Mouse (Mus musculus): ENCODE measurements around the gene Nckap5l. TPM values are rescaled to one million over a fixed set of nuclear protein-coding genes. Genes with fewer than 3 reads are reported as not detected.

Nckap5l gene
- total and polyA plus RNA-seq, 3 experiments, result 3.5 to 5.2 (median 4.2) TPM

GRCm38 (mm10) chr15:99440112-99440815 lies 17.3 kb downstream of the Nckap5l start:
- Histone ChIP-seq H3K9ac (ENCODE audit: low read depth, low read length) (no peak overlapping the region), H3K27ac (peak overlapping the region; percentile 39), H3K36me3 (ENCODE audit: control insufficient read depth, insufficient read depth, low read length) (no peaks in the 10 kb centered on the region), H3K4me3 (no peak overlapping the region), H3K79me2 (replicated peaks; ENCODE audit: control insufficient read depth, insufficient read depth, low read length) (0 out of 2 replicates have a peak, but pooled peaks cover 3% of the 10 kb centered on the region), H3K4me1 (ENCODE audit: control insufficient read depth, insufficient read depth, low read length) (peaks cover 8% of the 10 kb centered on the region), H3K27me3 (ENCODE audit: control insufficient read depth, insufficient read depth, low read length) (no peaks in the 10 kb centered on the region)
- intact Hi-C loops (cut with DNase I), result no loop called here
- TF ChIP-seq EP300 (IDR thresholded peaks at IDR 0.05; ENCODE audit: insufficient read depth, low read depth, low read length), result 0 out of 2 replicates have a peak, but pooled peaks have one; percentile 40
- TF ChIP-seq CTCF (IDR thresholded peaks at IDR 0.05), result no peak
- no peak for TF ChIP-seq POLR2A (IDR thresholded peaks at IDR 0.05; ENCODE audit: insufficient read depth, low read depth, low read length)
- peak in 1 of 2 experiments; percentile 40 for DNase-seq
- 37% methylated on average over 2 of the region's 2 CpGs for WGBS

GRCm38 (mm10) chr15:99438966-99439698 lies 18.4 kb downstream of the Nckap5l start:
- Histone ChIP-seq H3K36me3 (ENCODE audit: control insufficient read depth, insufficient read depth, low read length) (no peaks in the 10 kb centered on the region), H3K4me3 (no peak overlapping the region), H3K79me2 (replicated peaks; ENCODE audit: control insufficient read depth, insufficient read depth, low read length) (0 out of 2 replicates have a peak, but pooled peaks cover 1% of the 10 kb centered on the region), H3K27ac (peak overlapping the region; percentile 34), H3K9ac (ENCODE audit: low read depth, low read length) (no peak overlapping the region), H3K27me3 (ENCODE audit: control insufficient read depth, insufficient read depth, low read length) (no peaks in the 10 kb centered on the region), H3K4me1 (ENCODE audit: control insufficient read depth, insufficient read depth, low read length) (peaks cover 10% of the 10 kb centered on the region)
- intact Hi-C loops (cut with DNase I), result no loop called here
- 63% methylated on average over 8 of the region's 8 CpGs for WGBS
- TF ChIP-seq POLR2A (IDR thresholded peaks at IDR 0.05; ENCODE audit: insufficient read depth, low read depth, low read length) (no peak), CTCF (IDR thresholded peaks at IDR 0.05) (no peak), EP300 (IDR thresholded peaks at IDR 0.05; ENCODE audit: insufficient read depth, low read depth, low read length) (no peak)
- DNase-seq, result no peak

DNA sequence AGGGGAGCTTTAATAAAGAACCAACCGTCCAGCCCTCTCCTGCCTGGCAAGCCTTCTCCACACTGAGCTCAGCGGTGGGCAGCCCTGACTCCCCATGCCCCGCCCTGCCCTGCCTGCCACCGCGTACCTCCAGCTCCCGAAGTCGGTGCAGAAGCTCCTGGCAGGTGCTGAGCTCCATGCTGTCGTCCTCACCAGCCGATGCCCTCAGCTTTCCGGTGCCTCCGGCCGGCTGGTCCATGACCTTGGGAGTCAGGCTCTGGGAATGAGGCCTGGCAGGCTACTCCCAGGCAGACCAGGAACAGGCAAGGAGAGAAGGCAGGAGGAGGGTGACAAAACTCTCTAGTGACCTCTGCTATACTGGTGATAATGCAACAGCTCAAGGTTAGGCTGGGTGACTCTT lies 23.6 kb downstream of the Nckap5l start:
- intact Hi-C loops (cut with DNase I), result no loop called here
- Histone ChIP-seq H3K27me3 (ENCODE audit: control insufficient read depth, insufficient read depth, low read length) (no peaks in the 10 kb centered on the region), H3K9ac (ENCODE audit: low read depth, low read length) (no peak overlapping the region), H3K4me1 (ENCODE audit: control insufficient read depth, insufficient read depth, low read length) (peaks cover 2% of the 10 kb centered on the region), H3K27ac (no peak overlapping the region), H3K79me2 (replicated peaks; ENCODE audit: control insufficient read depth, insufficient read depth, low read length) (no peaks in the 10 kb centered on the region), H3K36me3 (ENCODE audit: control insufficient read depth, insufficient read depth, low read length) (no peaks in the 10 kb centered on the region), H3K4me3 (no peak overlapping the region)
- whole genome bisulfite sequencing, result 74% methylated on average over 12 of the region's 12 CpGs
- no peak for TF ChIP-seq POLR2A (IDR thresholded peaks at IDR 0.05; ENCODE audit: insufficient read depth, low read depth, low read length)
- no peak for TF ChIP-seq EP300 (IDR thresholded peaks at IDR 0.05; ENCODE audit: insufficient read depth, low read depth, low read length)
- TF ChIP-seq CTCF (IDR thresholded peaks at IDR 0.05), result no peak
- DNase-seq, result no peak

DNA sequence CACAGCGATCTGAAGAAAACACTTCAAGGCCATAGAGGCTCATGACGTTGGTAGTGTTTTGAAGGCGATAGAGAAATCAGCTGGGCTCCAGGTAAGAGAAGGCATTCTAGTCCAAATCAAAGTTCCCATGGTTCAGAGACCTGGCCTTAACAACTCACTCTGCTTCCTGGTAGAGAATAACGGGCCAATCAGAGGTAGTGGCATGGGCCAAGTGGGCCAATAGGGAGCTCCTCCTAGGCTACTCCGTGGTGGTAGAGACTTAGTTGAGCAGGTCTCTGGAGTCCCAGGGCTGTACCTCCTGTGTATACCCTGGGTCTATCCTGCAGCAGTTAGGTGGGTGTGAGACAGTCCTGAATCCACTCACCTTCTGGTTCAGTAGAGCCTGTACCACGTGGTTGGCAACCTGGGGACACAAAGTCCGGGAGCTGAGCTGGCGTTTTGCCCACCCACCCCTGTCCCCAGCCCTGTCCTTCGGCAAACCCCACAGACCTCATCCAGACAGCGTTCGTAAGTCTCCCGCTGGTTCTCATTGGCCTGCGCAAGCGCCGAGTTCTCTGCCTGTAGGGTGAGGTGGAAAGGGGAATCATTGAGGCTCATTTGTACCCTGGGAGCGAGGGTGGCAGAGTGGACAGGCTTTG lies 24.3 kb downstream of the Nckap5l start:
- Histone ChIP-seq H3K79me2 (replicated peaks; ENCODE audit: control insufficient read depth, insufficient read depth, low read length) (no peaks in the 10 kb centered on the region), H3K9ac (ENCODE audit: low read depth, low read length) (no peak overlapping the region), H3K27ac (no peak overlapping the region), H3K36me3 (ENCODE audit: control insufficient read depth, insufficient read depth, low read length) (no peaks in the 10 kb centered on the region), H3K4me3 (no peak overlapping the region), H3K4me1 (ENCODE audit: control insufficient read depth, insufficient read depth, low read length) (peaks cover 2% of the 10 kb centered on the region), H3K27me3 (ENCODE audit: control insufficient read depth, insufficient read depth, low read length) (no peaks in the 10 kb centered on the region)
- no peak for DNase-seq
- intact Hi-C loops (cut with DNase I), result no loop called here
- WGBS, result 88% methylated on average over 16 of the region's 16 CpGs
- no peak for TF ChIP-seq CTCF (IDR thresholded peaks at IDR 0.05)
- TF ChIP-seq POLR2A (IDR thresholded peaks at IDR 0.05; ENCODE audit: insufficient read depth, low read depth, low read length), result no peak
- no peak for TF ChIP-seq EP300 (IDR thresholded peaks at IDR 0.05; ENCODE audit: insufficient read depth, low read depth, low read length)

DNA sequence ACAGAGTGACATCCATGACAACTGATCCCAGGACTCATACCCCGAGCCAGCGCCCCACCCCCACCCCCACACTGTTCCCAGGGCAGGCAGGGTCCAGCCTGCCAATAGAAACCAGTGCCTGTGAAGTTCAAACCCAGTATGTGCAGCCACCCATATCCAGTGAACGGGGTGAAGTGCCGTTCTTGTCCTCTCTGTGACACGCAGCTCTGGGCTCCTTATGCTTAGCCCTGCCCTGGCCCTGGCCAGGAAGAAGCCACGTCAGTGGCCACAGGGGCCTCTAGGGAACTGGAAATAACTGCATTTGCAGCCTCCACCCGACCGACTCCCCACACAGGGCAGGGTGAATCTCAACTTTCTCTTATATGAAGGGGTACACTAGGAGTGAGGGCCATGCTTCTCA lies 25.6 kb downstream of the Nckap5l start:
- H3K9ac ChIP-seq (ENCODE audit: low read depth, low read length), result no peak overlapping the region
- H3K36me3 ChIP-seq (ENCODE audit: control insufficient read depth, insufficient read depth, low read length), result no peaks in the 10 kb centered on the region
- intact Hi-C loops (cut with DNase I), result no loop called here
- DNase-seq, result peak in 1 of 2 experiments; percentile 39
- no peaks in the 10 kb centered on the region for H3K79me2 ChIP-seq (replicated peaks; ENCODE audit: control insufficient read depth, insufficient read depth, low read length)
- TF ChIP-seq EP300 (IDR thresholded peaks at IDR 0.05; ENCODE audit: insufficient read depth, low read depth, low read length) (no peak), CTCF (IDR thresholded peaks at IDR 0.05) (no peak), POLR2A (IDR thresholded peaks at IDR 0.05; ENCODE audit: insufficient read depth, low read depth, low read length) (no peak)
- peaks cover 2% of the 10 kb centered on the region for H3K4me1 ChIP-seq (ENCODE audit: control insufficient read depth, insufficient read depth, low read length)
- H3K27ac ChIP-seq, result peak overlapping the region; percentile 29
- 44% methylated on average over 8 of the region's 8 CpGs for WGBS
- no peak overlapping the region for H3K4me3 ChIP-seq
- no peaks in the 10 kb centered on the region for H3K27me3 ChIP-seq (ENCODE audit: control insufficient read depth, insufficient read depth, low read length)
